Mouse (Mus musculus) duodenum, adult 2 months (tissue): ENCODE measurements around the gene Olfr1442. TPM values are rescaled to one million over a fixed set of nuclear protein-coding genes. Genes with fewer than 3 reads are reported as not detected.

Experiments
- polyA plus RNA-seq: library from polyadenylated mRNA; depleted of rRNA; stranded (reverse); fragments of >200 nt; gene quantifications from 2 replicates; pipeline ENCODE4 v1.2.3, GENCODE M21; 2012; ENCODE audit warnings: low replicate concordance; rRNA removed

Olfr1442 gene
- not detected in 2 replicates for polyA plus RNA-seq

DNA sequence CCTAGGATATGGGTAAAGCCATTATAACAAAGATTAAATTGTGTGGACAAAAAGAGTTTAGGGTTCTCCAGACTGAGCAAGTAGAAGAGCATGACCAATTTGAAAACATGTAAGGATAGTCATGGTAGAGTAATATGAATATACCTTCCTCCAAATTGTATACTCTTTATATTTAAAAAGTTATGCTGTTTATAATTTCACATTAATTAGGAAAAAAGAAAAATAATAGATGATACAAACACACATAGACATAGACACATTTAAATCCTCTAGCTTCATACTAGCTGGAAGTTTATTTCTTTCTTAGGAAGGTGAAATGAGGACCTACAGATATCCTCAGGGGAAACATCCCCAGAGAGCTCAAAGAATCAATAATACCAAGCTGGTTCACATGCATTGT, at the start of gene Olfr1442:
TSS of gene Olfr1442 (plus strand) at position 301 of the 400 bp plus-strand sequence.

GRCm38 (mm10) chr19:12633176-12633575, 37.1 kb upstream of the Olfr1442 start, which contains the start of gene Glyat:
Glyat (plus strand) TSS chr19:12633308.

GRCm38 (mm10) chr19:12677812-12678211, 7.6 kb downstream of the Olfr1442 start, which contains the start of gene Olfr1443:
Olfr1443 (plus strand) TSS chr19:12678112.

DNA sequence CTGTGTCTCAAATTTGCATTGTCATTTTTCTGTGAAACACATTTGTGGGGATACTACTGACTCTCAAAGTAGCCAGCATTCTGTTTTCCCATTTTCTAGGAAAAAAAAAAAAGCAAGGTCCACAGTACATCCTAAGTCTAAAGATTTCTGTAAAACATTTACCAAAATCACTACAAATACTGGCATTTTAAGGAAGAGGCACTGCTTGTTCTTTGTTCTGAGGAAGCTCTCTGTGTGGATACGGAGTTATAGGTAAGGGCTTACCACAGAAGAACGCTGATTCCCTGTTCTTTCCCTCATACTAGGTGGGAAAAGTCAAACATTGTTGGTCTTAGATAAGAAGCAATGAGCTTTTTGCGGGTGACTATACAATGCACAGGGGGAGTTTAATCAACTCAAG, 25.4 kb downstream of the Olfr1442 start, which contains the start of gene Keg1:
TSS of gene Keg1 (plus strand) at position 197 of the 400 bp plus-strand sequence.

Other genes with a start within 250 kb of the Olfr1442 start
- not detected in 2 replicates for gene Pfpl, start 242.5 kb upstream of the Olfr1442 start, polyA plus RNA-seq
- 1.3 and 1.4 TPM in 2 replicates for gene Mpeg1, start 209.7 kb upstream of the Olfr1442 start, polyA plus RNA-seq
- gene Dtx4, start 169.0 kb upstream of the Olfr1442 start, polyA plus RNA-seq, result 7.4 and 9.3 TPM in 2 replicates
- gene Fam111a, start 124.7 kb upstream of the Olfr1442 start, polyA plus RNA-seq, result 0.14 and 0.39 TPM in 2 replicates
- gene Gm4952, start 70.5 kb upstream of the Olfr1442 start, polyA plus RNA-seq, result 0.05 TPM in 1 of 2 replicates, not detected in the other
- not detected in 2 replicates for gene Glyat, start 37.1 kb upstream of the Olfr1442 start, polyA plus RNA-seq
- gene Olfr1443, start 7.7 kb downstream of the Olfr1442 start, polyA plus RNA-seq, result not detected in 2 replicates
- not detected in 2 replicates for gene Keg1, start 25.3 kb downstream of the Olfr1442 start, polyA plus RNA-seq
- gene Cntf, start 95.2 kb downstream of the Olfr1442 start, polyA plus RNA-seq, result 0.25 TPM in 1 of 2 replicates, not detected in the other
- gene Zfp91, start 125.7 kb downstream of the Olfr1442 start, polyA plus RNA-seq, result 4.9 and 5.7 TPM in 2 replicates
- gene Lpxn, start 125.8 kb downstream of the Olfr1442 start, polyA plus RNA-seq, result 1.9 and 2.6 TPM in 2 replicates
- gene Gm5244, start 176.2 kb downstream of the Olfr1442 start, polyA plus RNA-seq, result not detected in 2 replicates
- not detected in 2 replicates for gene Olfr1444, start 186.8 kb downstream of the Olfr1442 start, polyA plus RNA-seq
- not detected in 2 replicates for gene Olfr1445, start 213.4 kb downstream of the Olfr1442 start, polyA plus RNA-seq
- not detected in 2 replicates for gene Olfr1446, start 223.1 kb downstream of the Olfr1442 start, polyA plus RNA-seq
- gene Olfr1447, start 233.3 kb downstream of the Olfr1442 start, polyA plus RNA-seq, result not detected in 2 replicates